Mouse (Mus musculus) C2C12 (cell line): Measurements from ENCODE around the gene Gale. TPM values are rescaled to one million over a fixed set of nuclear protein-coding genes. Genes with fewer than 3 reads are reported as not detected.

Experiments
- H3K27me3 ChIP-seq: one replicate; pipeline ENCODE4 v1.6.1; 2011; ENCODE audit not compliant: control insufficient read depth, insufficient read depth, insufficient read length
- H3K36me3 ChIP-seq: one replicate; pipeline ENCODE4 v1.6.1; 2011; ENCODE audit not compliant: control insufficient read depth, insufficient read depth
- H3K4me3 ChIP-seq: one replicate; pipeline ENCODE4 v1.5.1; 2011; ENCODE audit warnings: mild to moderate bottlenecking, control low read depth; ENCODE audit not compliant: poor library complexity, insufficient read depth, severe bottlenecking
- H3K79me2 ChIP-seq: one replicate; pipeline ENCODE4 v1.6.1; 2011; ENCODE audit not compliant: control insufficient read depth, insufficient read depth
- H3K79me3 ChIP-seq: one replicate; pipeline ENCODE4 v1.6.1; 2011; ENCODE audit warnings: low read depth, control low read depth
- H3ac ChIP-seq: one replicate; pipeline ENCODE3; 2011; ENCODE audit warnings: low read depth; ENCODE audit not compliant: control insufficient read depth, insufficient read length
- CEBPB ChIP-seq: IDR thresholded peaks from one replicate; pipeline ENCODE4 v1.6.1; 2011; ENCODE audit warnings: low read depth, mild to moderate bottlenecking, control low read depth, moderate library complexity
- CTCF ChIP-seq: IDR thresholded peaks from one replicate; pipeline ENCODE4 v1.5.1; 2011; ENCODE audit not compliant: control insufficient read depth, insufficient read depth, insufficient read length
- FOSL1 ChIP-seq: IDR thresholded peaks from one replicate; pipeline ENCODE4 v1.8.0; 2011; ENCODE audit warnings: mild to moderate bottlenecking, low read length; ENCODE audit not compliant: poor library complexity, insufficient read depth, severe bottlenecking
- MAX ChIP-seq: IDR thresholded peaks from one replicate; pipeline ENCODE4 v1.6.1; 2011; ENCODE audit warnings: mild to moderate bottlenecking, control low read depth
- MYOD1 ChIP-seq: IDR thresholded peaks from one replicate; pipeline ENCODE4 v1.6.1; 2011; ENCODE audit warnings: low read depth; ENCODE audit not compliant: control insufficient read depth, insufficient read length
- MYOG ChIP-seq: IDR thresholded peaks from one replicate; pipeline ENCODE4 v1.6.1; 2011; ENCODE audit not compliant: control insufficient read depth, insufficient read length; ENCODE audit errors: extremely low read depth
- USF1 ChIP-seq: IDR thresholded peaks from one replicate; pipeline ENCODE4 v1.6.1; 2011; ENCODE audit warnings: low read depth, mild to moderate bottlenecking, control low read depth, moderate library complexity
- polyA plus RNA-seq: library from polyadenylated mRNA; unstranded; fragments of >200 nt; fragmentation: generic; extraction: Trizol; gene quantifications from one replicate; pipeline ENCODE4 v1.2.1, GENCODE M21; 2012; ENCODE audit warnings: missing spikeins

Gene Gale
- polyA plus RNA-seq, 1 experiment = 50.7 TPM

GRCm38 (mm10) chr4:136006821-136007220 lies 43.3 kb downstream of the Gale start:
- TF ChIP-seq FOSL1 = no peak
- no peak for TF ChIP-seq MAX
- no peak for TF ChIP-seq USF1
- TF ChIP-seq CEBPB = no peak
- no peak for TF ChIP-seq MYOG
- TF ChIP-seq CTCF = no peak
- TF ChIP-seq MYOD1 = no peak
- H3ac ChIP-seq = no peak overlapping the region
- H3K79me2 ChIP-seq = no peaks in the 10 kb centered on the region
- H3K36me3 ChIP-seq = peaks cover 89% of the 10 kb centered on the region
- H3K27me3 ChIP-seq = no peaks in the 10 kb centered on the region
- no peaks in the 10 kb centered on the region for H3K79me3 ChIP-seq
- H3K4me3 ChIP-seq = no peak overlapping the region

DNA sequence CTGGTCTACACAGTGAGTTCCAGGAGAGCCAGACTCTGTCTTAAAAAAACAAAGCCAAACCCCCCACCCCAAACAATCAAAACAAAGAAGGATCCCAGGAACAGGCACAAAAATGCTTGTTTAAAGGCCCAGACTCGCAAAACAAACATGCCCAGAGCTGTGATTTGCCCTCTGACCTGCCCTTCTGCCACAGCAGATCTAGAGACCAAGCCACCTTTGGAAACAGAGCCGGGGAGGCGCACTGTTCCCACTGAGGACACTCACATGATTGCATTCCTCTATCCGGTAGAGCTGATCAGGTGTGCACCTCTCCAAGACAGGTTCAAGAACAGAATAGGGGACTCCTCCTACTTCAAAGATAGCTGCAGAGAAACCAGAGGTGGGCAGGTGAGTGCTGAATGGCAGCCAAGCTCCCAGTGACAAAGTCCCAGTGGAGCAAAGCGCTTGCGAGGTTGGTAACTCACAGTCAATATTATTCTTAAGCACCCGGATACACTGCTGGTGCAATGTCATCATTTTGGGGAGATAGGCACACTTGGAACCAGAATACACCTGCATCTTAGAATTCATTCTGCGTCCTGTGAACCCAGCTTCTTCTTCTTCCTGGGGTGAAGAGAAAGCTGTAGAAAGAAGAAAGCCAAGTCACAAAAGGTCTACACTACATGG lies 45.4 kb downstream of the Gale start:
- Histone ChIP-seq H3K79me3 (peaks cover 3% of the 10 kb centered on the region), H3K79me2 (no peaks in the 10 kb centered on the region), H3K36me3 (peaks cover 88% of the 10 kb centered on the region), H3K27me3 (no peaks in the 10 kb centered on the region), H3K4me3 (no peak overlapping the region), H3ac (no peak overlapping the region)
- no peak for TF ChIP-seq FOSL1
- TF ChIP-seq MAX = no peak
- TF ChIP-seq MYOG = no peak
- TF ChIP-seq CTCF = no peak
- TF ChIP-seq CEBPB = no peak

GRCm38 (mm10) chr4:136010586-136010985 lies 47.1 kb downstream of the Gale start:
- H3K36me3 ChIP-seq = peaks cover 74% of the 10 kb centered on the region
- TF ChIP-seq MYOG = no peak
- no peak for TF ChIP-seq MYOD1
- TF ChIP-seq USF1 = no peak
- no peak for TF ChIP-seq CEBPB
- no peak for TF ChIP-seq FOSL1
- TF ChIP-seq MAX = no peak
- TF ChIP-seq CTCF = no peak

DNA sequence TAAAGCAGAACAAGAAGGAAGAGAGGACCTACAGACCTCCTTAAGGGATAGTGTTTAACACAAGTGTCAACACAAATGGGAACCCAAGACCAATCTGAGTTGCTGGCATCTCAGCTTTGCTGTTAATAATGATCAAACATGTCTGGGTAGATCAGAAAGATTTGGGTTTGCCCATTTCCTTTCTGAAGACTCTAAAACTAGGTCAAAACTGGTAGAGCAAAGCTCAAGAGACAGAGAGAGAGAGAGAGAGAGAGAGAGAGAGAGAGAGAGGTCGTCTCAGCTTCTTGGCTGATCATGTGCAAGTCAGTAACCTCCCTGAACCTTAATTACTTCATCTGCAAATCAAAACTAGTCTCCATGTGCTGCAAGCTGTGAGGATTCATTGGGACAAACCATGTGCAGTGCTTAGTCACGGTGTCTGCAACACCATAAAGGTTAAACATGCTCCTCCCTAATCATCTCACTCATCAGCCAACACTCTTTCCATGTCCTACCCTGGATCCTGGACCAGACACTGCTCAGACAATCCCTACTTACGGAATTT lies 52.6 kb downstream of the Gale start:
- Histone ChIP-seq H3K36me3 (peaks cover 25% of the 10 kb centered on the region), H3K79me2 (peaks cover 72% of the 10 kb centered on the region), H3K4me3 (no peak overlapping the region), H3ac (no peak overlapping the region), H3K79me3 (peaks cover 66% of the 10 kb centered on the region), H3K27me3 (no peaks in the 10 kb centered on the region)
- TF ChIP-seq MAX = no peak
- no peak for TF ChIP-seq MYOD1
- no peak for TF ChIP-seq CEBPB
- TF ChIP-seq CTCF = no peak
- TF ChIP-seq MYOG = no peak
- TF ChIP-seq USF1 = no peak
- no peak for TF ChIP-seq FOSL1

More at GRCm38 (mm10) chr4:136010586-136010985, 47.1 kb downstream of the Gale start:
- Histone ChIP-seq H3K79me3 (peaks cover 16% of the 10 kb centered on the region), H3K79me2 (peaks cover 16% of the 10 kb centered on the region), H3K27me3 (no peaks in the 10 kb centered on the region), H3K4me3 (no peak overlapping the region), H3ac (no peak overlapping the region)

Other genes with a start within 250 kb of the Gale start
- gene Il22ra1, start 235.6 kb upstream of the Gale start, polyA plus RNA-seq = 0.04 TPM
- gene Myom3, start 204.0 kb upstream of the Gale start, polyA plus RNA-seq = 0.40 TPM
- 37.2 TPM for gene Srsf10, start 108.0 kb upstream of the Gale start, polyA plus RNA-seq
- 21.7 TPM for gene Pnrc2, start 89.9 kb upstream of the Gale start, polyA plus RNA-seq
- not detected for gene Cnr2, start 68.3 kb upstream of the Gale start, polyA plus RNA-seq
- gene Fuca1, start 43.0 kb upstream of the Gale start, polyA plus RNA-seq = 26.8 TPM
- gene Hmgcl, start 17.3 kb upstream of the Gale start, polyA plus RNA-seq = 24.3 TPM
- gene Lypla2, start 8.9 kb downstream of the Gale start, polyA plus RNA-seq = 70.1 TPM
- 45.1 TPM for gene Pithd1, start 23.5 kb downstream of the Gale start, polyA plus RNA-seq
- gene Eloa, start 58.0 kb downstream of the Gale start, polyA plus RNA-seq = 18.4 TPM
- gene Rpl11, start 89.7 kb downstream of the Gale start, polyA plus RNA-seq = 2,415 TPM
- 780 TPM for gene Id3, start 179.8 kb downstream of the Gale start, polyA plus RNA-seq
- 11.5 TPM for gene E2f2, start 208.7 kb downstream of the Gale start, polyA plus RNA-seq
- 3.8 TPM for gene Asap3, start 242.6 kb downstream of the Gale start, polyA plus RNA-seq